Comparison of ENCODE assay signal across 7 mouse cellular contexts in the genomic region with DNA sequence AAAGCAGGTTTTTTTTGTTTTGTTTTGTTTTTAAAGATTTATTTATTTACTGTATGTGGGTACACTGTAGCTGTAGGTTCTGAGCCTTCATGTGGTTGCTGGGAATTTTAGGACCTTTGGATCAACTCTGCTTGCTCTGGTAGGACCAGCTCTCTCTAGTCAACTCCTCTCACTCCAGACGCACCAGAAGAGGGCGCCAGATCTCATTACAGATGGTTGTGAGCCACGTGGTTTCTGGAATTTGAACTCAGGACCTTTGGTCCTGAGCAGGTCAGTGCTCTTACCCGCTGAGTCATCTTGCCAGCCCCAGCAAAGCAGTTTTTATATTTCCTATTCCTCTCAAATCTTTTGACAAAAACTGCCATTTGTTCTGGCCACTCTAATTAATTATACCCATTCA. TPM values are rescaled to one million over a fixed set of nuclear protein-coding genes. Genes with fewer than 3 reads are reported as not detected.
DNase-seq lines count a peak whose midpoint lies in the region; ATAC-seq lines count a peak whose summit lies in the region.

No protein-coding gene starts in this region.

- peak; percentile 19 for DNase-seq in left cerebral cortex, postnatal 4 days
- DNase-seq in left cerebral cortex, adult 9 months (ENCODE audit: low spot score in 2 of 2), result no peak
- DNase-seq in NIH3T3 (ENCODE audit: low read depth), result peak; percentile 76
- DNase-seq in cerebellum, adult 9-10 months, result peak; percentile 53
- DNase-seq in kidney, postnatal 4 days, result peak; percentile 66 to 77
- DNase-seq in retina, postnatal 1 day, result peak; percentile 26

- intact Hi-C loops in left cerebral cortex, postnatal 4 days (cut with DNase I), result no loop called here

- no peak for ATAC-seq in megakaryocyte-erythroid progenitor cell, adult 5-6 weeks (replicated peaks; ENCODE audit: low FRiP score, low TSS enrichment, poor library complexity, severe bottlenecking)

RNA-seq across cellular contexts. Expression of gene Smg6, which starts 1.5 kb away (rescaled TPM):
- total RNA-seq in left cerebral cortex, postnatal 4 days (2021), result 10 to 100 TPM; 30.5 to 31.2 TPM
- 39.9 and 41.6 TPM in 2 replicates for total RNA-seq in megakaryocyte-erythroid progenitor cell, adult 5-6 weeks (2014; fragmentation: Nextera tagmentation)
- 41.3 and 49.0 TPM in 2 replicates for total RNA-seq in megakaryocyte-erythroid progenitor cell, adult 5-6 weeks (2017)

RNA-seq across cellular contexts. Expression of gene Srr, which starts 1.6 kb away (rescaled TPM):
- total RNA-seq in left cerebral cortex, postnatal 4 days (2021), result 10 to 100 TPM; 65.6 to 66.2 TPM
- 6.9 and 9.7 TPM in 2 replicates for total RNA-seq in megakaryocyte-erythroid progenitor cell, adult 5-6 weeks (2014; fragmentation: Nextera tagmentation)
- total RNA-seq in megakaryocyte-erythroid progenitor cell, adult 5-6 weeks (2017), result 4.9 and 7.4 TPM in 2 replicates

RNA-seq across cellular contexts. Expression of gene Tsr1, which starts 26.3 kb away (rescaled TPM):
- 10 to 100 TPM; 37.7 to 42.4 TPM for total RNA-seq in left cerebral cortex, postnatal 4 days (2021)
- 80.0 and 80.7 TPM in 2 replicates for total RNA-seq in megakaryocyte-erythroid progenitor cell, adult 5-6 weeks (2014; fragmentation: Nextera tagmentation)
- 139 and 154 TPM in 2 replicates for total RNA-seq in megakaryocyte-erythroid progenitor cell, adult 5-6 weeks (2017)

RNA-seq across cellular contexts. Expression of gene Sgsm2, which starts 27.3 kb away (rescaled TPM):
- total RNA-seq in left cerebral cortex, postnatal 4 days (2021), result 10 to 100 TPM; 65.3 to 72.8 TPM
- 8.3 and 10.3 TPM in 2 replicates for total RNA-seq in megakaryocyte-erythroid progenitor cell, adult 5-6 weeks (2014; fragmentation: Nextera tagmentation)
- 3.1 and 10.1 TPM in 2 replicates for total RNA-seq in megakaryocyte-erythroid progenitor cell, adult 5-6 weeks (2017)

Comparison
In these comparisons a context has a peak if more than half of its experiments do, and no peak if none do; other contexts are left out.
1. DNase-seq: peak in left cerebral cortex, postnatal 4 days (single experiment), NIH3T3 (single experiment), cerebellum, adult 9-10 months (single experiment), kidney, postnatal 4 days (2 of 2) and retina, postnatal 1 day (single experiment); none in left cerebral cortex, adult 9 months (0 of 2).
2. RNA of gene Srr, which starts 1.6 kb away (total RNA-seq): 65.6 to 66.2 TPM in left cerebral cortex, postnatal 4 days; 4.9 to 9.7 TPM in megakaryocyte-erythroid progenitor cell, adult 5-6 weeks; every median in the first group is over 4 times any median in the second.